Mouse (Mus musculus) lung, adult 2 months (tissue): Measurements from ENCODE around the gene Parp2.

Experiments used
- CTCF ChIP-seq: fragments of 200-500 bp; IDR thresholded peaks from 2 replicates; pipeline ENCODE4 v1.5.1; 2011; ENCODE audit warnings: mild to moderate bottlenecking, low read length, control low read depth; ENCODE audit not compliant: insufficient read depth
- POLR2A ChIP-seq: fragments of 200-500 bp; IDR thresholded peaks from 2 replicates; pipeline ENCODE4 v1.6.1; 2011; ENCODE audit warnings: low read depth, mild to moderate bottlenecking, control low read depth, low read length, borderline replicate concordance; ENCODE audit errors: extremely low read depth

- no peak for TF ChIP-seq POLR2A
- TF ChIP-seq CTCF = no peak
Measured at GRCm38 (mm10) chr14:50829878-50830277, 22.2 kb downstream of the Parp2 start.
